Mouse (Mus musculus): ENCODE data around the gene A630095N17Rik. TPM values are rescaled to one million over a fixed set of nuclear protein-coding genes. Genes with fewer than 3 reads are reported as not detected.

The A630095N17Rik gene
- polyA plus RNA-seq, 1 experiment from 2014 or later, result not detected

GRCm38 (mm10) chr1:75230335-75230994 lies 1.4 kb downstream of the A630095N17Rik start:
- no peaks in the 10 kb centered on the region for H3K9me3 ChIP-seq (ENCODE audit: control insufficient read depth, low read length)
- no peak overlapping the region for H3K4me3 ChIP-seq (ENCODE audit: low read depth, low read length)
- no peaks in the 10 kb centered on the region for H3K36me3 ChIP-seq (ENCODE audit: control insufficient read depth, insufficient read depth, low read length)
- 69% methylated on average over 7 of the region's 7 CpGs for WGBS
- no peak overlapping the region for H3K27ac ChIP-seq (ENCODE audit: low read depth, low read length)
- H3K4me2 ChIP-seq (ENCODE audit: low read depth, low read length), result no peak overlapping the region
- no peak overlapping the region for H3K9ac ChIP-seq (replicated peaks; ENCODE audit: low read depth, low read length)
- no peaks in the 10 kb centered on the region for H3K4me1 ChIP-seq (ENCODE audit: control insufficient read depth, insufficient read depth, low read length)
- H3K27me3 ChIP-seq (ENCODE audit: control insufficient read depth, insufficient read depth, low read length), result no peaks in the 10 kb centered on the region
- no peak for ATAC-seq (ENCODE audit: low read depth)

- Histone ChIP-seq H3K4me3 (ENCODE audit: low read depth, low read length) (no peak overlapping the region), H3K9me3 (ENCODE audit: control insufficient read depth, low read length) (no peaks in the 10 kb centered on the region), H3K36me3 (ENCODE audit: control insufficient read depth, insufficient read depth, low read length) (no peaks in the 10 kb centered on the region), H3K27ac (ENCODE audit: low read depth, low read length) (no peak overlapping the region), H3K4me2 (ENCODE audit: low read depth, low read length) (no peak overlapping the region), H3K27me3 (ENCODE audit: control insufficient read depth, insufficient read depth, low read length) (no peaks in the 10 kb centered on the region), H3K4me1 (ENCODE audit: control insufficient read depth, insufficient read depth, low read length) (no peaks in the 10 kb centered on the region), H3K9ac (replicated peaks; ENCODE audit: low read depth, low read length) (no peak overlapping the region)
- 78% methylated on average over 4 of the region's 4 CpGs for WGBS
- no peak for ATAC-seq (ENCODE audit: low read depth)
Observed at GRCm38 (mm10) chr1:75229158-75229557, 2.7 kb downstream of the A630095N17Rik start.

- no peak overlapping the region for H3K4me2 ChIP-seq (ENCODE audit: low read depth, low read length)
- no peak overlapping the region for H3K27ac ChIP-seq (ENCODE audit: low read depth, low read length)
- no peak for ATAC-seq (ENCODE audit: low read depth)
- H3K27me3 ChIP-seq (ENCODE audit: control insufficient read depth, insufficient read depth, low read length), result 0 out of 2 replicates have a peak, but pooled peaks cover 2% of the 10 kb centered on the region
- H3K4me3 ChIP-seq (ENCODE audit: low read depth, low read length), result no peak overlapping the region
- 72% methylated on average over 1 of the region's 1 CpGs for WGBS
- H3K4me1 ChIP-seq (ENCODE audit: control insufficient read depth, insufficient read depth, low read length), result no peaks in the 10 kb centered on the region
- no peak overlapping the region for H3K9ac ChIP-seq (replicated peaks; ENCODE audit: low read depth, low read length)
- no peaks in the 10 kb centered on the region for H3K36me3 ChIP-seq (ENCODE audit: control insufficient read depth, insufficient read depth, low read length)
- no peaks in the 10 kb centered on the region for H3K9me3 ChIP-seq (ENCODE audit: control insufficient read depth, low read length)
Observed at GRCm38 (mm10) chr1:75227653-75228052, 4.2 kb downstream of the A630095N17Rik start.

GRCm38 (mm10) chr1:75226138-75226537 lies 5.8 kb downstream of the A630095N17Rik start:
- H3K4me3 ChIP-seq (ENCODE audit: low read depth, low read length), result no peak overlapping the region
- no peak for ATAC-seq (ENCODE audit: low read depth)
- H3K9me3 ChIP-seq (ENCODE audit: control insufficient read depth, low read length), result no peaks in the 10 kb centered on the region
- H3K4me2 ChIP-seq (ENCODE audit: low read depth, low read length), result no peak overlapping the region
- no peak overlapping the region for H3K27ac ChIP-seq (ENCODE audit: low read depth, low read length)
- H3K4me1 ChIP-seq (ENCODE audit: control insufficient read depth, insufficient read depth, low read length), result no peaks in the 10 kb centered on the region
- no peaks in the 10 kb centered on the region for H3K36me3 ChIP-seq (ENCODE audit: control insufficient read depth, insufficient read depth, low read length)
- peaks cover 5% of the 10 kb centered on the region for H3K27me3 ChIP-seq (ENCODE audit: control insufficient read depth, insufficient read depth, low read length)
- WGBS, result 74% methylated on average over 2 of the region's 2 CpGs
- H3K9ac ChIP-seq (replicated peaks; ENCODE audit: low read depth, low read length), result no peak overlapping the region

- 69% methylated on average over 3 of the region's 3 CpGs for WGBS
- Histone ChIP-seq H3K27me3 (ENCODE audit: control insufficient read depth, insufficient read depth, low read length) (peaks cover 12% of the 10 kb centered on the region), H3K9ac (replicated peaks; ENCODE audit: low read depth, low read length) (no peak overlapping the region), H3K4me1 (ENCODE audit: control insufficient read depth, insufficient read depth, low read length) (no peaks in the 10 kb centered on the region), H3K27ac (ENCODE audit: low read depth, low read length) (no peak overlapping the region), H3K4me2 (ENCODE audit: low read depth, low read length) (no peak overlapping the region), H3K36me3 (ENCODE audit: control insufficient read depth, insufficient read depth, low read length) (no peaks in the 10 kb centered on the region), H3K4me3 (ENCODE audit: low read depth, low read length) (no peak overlapping the region), H3K9me3 (ENCODE audit: control insufficient read depth, low read length) (no peaks in the 10 kb centered on the region)
- no peak for ATAC-seq (ENCODE audit: low read depth)
Observed at GRCm38 (mm10) chr1:75225473-75225872, 6.4 kb downstream of the A630095N17Rik start.

GRCm38 (mm10) chr1:75223532-75223931 lies 8.4 kb downstream of the A630095N17Rik start:
- no peak overlapping the region for H3K27ac ChIP-seq (ENCODE audit: low read depth, low read length)
- no peak overlapping the region for H3K4me3 ChIP-seq (ENCODE audit: low read depth, low read length)
- H3K36me3 ChIP-seq (ENCODE audit: control insufficient read depth, insufficient read depth, low read length), result no peaks in the 10 kb centered on the region
- no peaks in the 10 kb centered on the region for H3K9me3 ChIP-seq (ENCODE audit: control insufficient read depth, low read length)
- no peak overlapping the region for H3K9ac ChIP-seq (replicated peaks; ENCODE audit: low read depth, low read length)
- ATAC-seq (ENCODE audit: low read depth), result no peak
- peaks cover 23% of the 10 kb centered on the region for H3K27me3 ChIP-seq (ENCODE audit: control insufficient read depth, insufficient read depth, low read length)
- 74% methylated on average over 6 of the region's 6 CpGs for WGBS
- peaks cover 5% of the 10 kb centered on the region; the same call in 1 of the 2 replicates for H3K4me1 ChIP-seq (ENCODE audit: control insufficient read depth, insufficient read depth, low read length)
- no peak overlapping the region for H3K4me2 ChIP-seq (ENCODE audit: low read depth, low read length)

- ATAC-seq (ENCODE audit: low read depth), result no peak
- Histone ChIP-seq H3K27me3 (ENCODE audit: control insufficient read depth, insufficient read depth, low read length) (peaks cover 27% of the 10 kb centered on the region), H3K27ac (ENCODE audit: low read depth, low read length) (no peak overlapping the region), H3K36me3 (ENCODE audit: control insufficient read depth, insufficient read depth, low read length) (no peaks in the 10 kb centered on the region), H3K4me2 (ENCODE audit: low read depth, low read length) (no peak overlapping the region), H3K9ac (replicated peaks; ENCODE audit: low read depth, low read length) (no peak overlapping the region), H3K4me3 (ENCODE audit: low read depth, low read length) (no peak overlapping the region), H3K9me3 (ENCODE audit: control insufficient read depth, low read length) (no peaks in the 10 kb centered on the region), H3K4me1 (ENCODE audit: control insufficient read depth, insufficient read depth, low read length) (peaks cover 10% of the 10 kb centered on the region; the same call in 1 of the 2 replicates)
- 85% methylated on average over 6 of the region's 6 CpGs for WGBS
Observed at GRCm38 (mm10) chr1:75222926-75223325, 9.0 kb downstream of the A630095N17Rik start.

- Histone ChIP-seq H3K4me1 (ENCODE audit: control insufficient read depth, insufficient read depth, low read length) (peaks cover 10% of the 10 kb centered on the region; the same call in 1 of the 2 replicates), H3K36me3 (ENCODE audit: control insufficient read depth, insufficient read depth, low read length) (no peaks in the 10 kb centered on the region), H3K27ac (ENCODE audit: low read depth, low read length) (no peak overlapping the region), H3K9me3 (ENCODE audit: control insufficient read depth, low read length) (no peaks in the 10 kb centered on the region), H3K4me2 (ENCODE audit: low read depth, low read length) (no peak overlapping the region), H3K9ac (replicated peaks; ENCODE audit: low read depth, low read length) (no peak overlapping the region), H3K27me3 (ENCODE audit: control insufficient read depth, insufficient read depth, low read length) (peaks cover 35% of the 10 kb centered on the region), H3K4me3 (ENCODE audit: low read depth, low read length) (no peak overlapping the region)
- no peak for ATAC-seq (ENCODE audit: low read depth)
- 87% methylated on average over 3 of the region's 3 CpGs for WGBS
Observed at GRCm38 (mm10) chr1:75221538-75221937, 10.4 kb downstream of the A630095N17Rik start.

GRCm38 (mm10) chr1:75219531-75219930 lies 12.4 kb downstream of the A630095N17Rik start, which contains the start of gene Tuba4a:
Tuba4a (minus strand) TSS chr1:75219865.
- peak; percentile 57 for ATAC-seq (ENCODE audit: low read depth)
- Histone ChIP-seq H3K9me3 (ENCODE audit: control insufficient read depth, low read length) (no peaks in the 10 kb centered on the region), H3K36me3 (ENCODE audit: control insufficient read depth, insufficient read depth, low read length) (peaks cover 5% of the 10 kb centered on the region; the same call in 1 of the 2 replicates), H3K9ac (replicated peaks; ENCODE audit: low read depth, low read length) (peak within 1 kb of the TSS; percentile 51), H3K27me3 (ENCODE audit: control insufficient read depth, insufficient read depth, low read length) (peaks cover 35% of the 10 kb centered on the region), H3K4me2 (ENCODE audit: low read depth, low read length) (peak within 1 kb of the TSS; percentile 78), H3K4me3 (ENCODE audit: low read depth, low read length) (peak within 1 kb of the TSS; percentile 44), H3K4me1 (ENCODE audit: control insufficient read depth, insufficient read depth, low read length) (peaks cover 10% of the 10 kb centered on the region; the same call in 1 of the 2 replicates), H3K27ac (ENCODE audit: low read depth, low read length) (no peak within 1 kb of the TSS)
- WGBS, result under 1% methylated on average over 34 of the region's 34 CpGs
